Mouse (Mus musculus) hindbrain, embryonic 10.5 days (tissue): ENCODE measurements around the gene Gm21788. TPM values are rescaled to one million over a fixed set of nuclear protein-coding genes. Genes with fewer than 3 reads are reported as not detected.
"Not testable (repeated sequence)": the region's sequence is repeated elsewhere in the genome, so short reads cannot be mapped to it uniquely, and the experiment has no call there.

Experiments
- DNase-seq: peaks from one replicate; pipeline ENCODE4 v3.0.0-alpha.2; 2017; ENCODE audit warnings: low spot score
- H3K27ac ChIP-seq: fragments of 300-500 bp; sonication (generic); 2 replicates; pipeline ENCODE4 v1.5.1; 2016; ENCODE audit warnings: mild to moderate bottlenecking, moderate library complexity
- H3K27me3 ChIP-seq: fragments of 300-500 bp; sonication (generic); 2 replicates; pipeline ENCODE4 v1.6.1; 2016; ENCODE audit warnings: mild to moderate bottlenecking; ENCODE audit not compliant: poor library complexity, insufficient read depth, severe bottlenecking
- H3K36me3 ChIP-seq: fragments of 300-500 bp; sonication (generic); 2 replicates; pipeline ENCODE4 v1.6.1; 2016; ENCODE audit warnings: mild to moderate bottlenecking, moderate library complexity
- H3K4me1 ChIP-seq: fragments of 300-500 bp; sonication (generic); replicated peaks from 2 replicates; pipeline ENCODE4 v1.6.1; 2016; ENCODE audit warnings: mild to moderate bottlenecking
- H3K4me3 ChIP-seq: fragments of 300-500 bp; sonication (generic); 2 replicates; pipeline ENCODE4 v1.5.1; 2016; ENCODE audit warnings: mild to moderate bottlenecking, moderate library complexity
- H3K9me3 ChIP-seq: fragments of 300-500 bp; sonication (generic); 2 replicates; pipeline ENCODE4 v1.6.1; 2016; ENCODE audit warnings: mild to moderate bottlenecking, moderate library complexity
- WGBS: fragments of 180-500 bp; shearing (Covaris S2); methylation state at CpG from one replicate; pipeline ENCODE4 v1.1.7; 2016; 5-methylcytosine and 5-hydroxymethylcytosine counted together
- polyA plus RNA-seq: library from polyadenylated mRNA; unstranded; fragments of >200 nt; fragmentation: Nextera tagmentation; extraction: Ambion mirVana; gene quantifications from 2 replicates; pipeline ENCODE4 v1.2.1, GENCODE M21; 2016

Gene Gm21788
- not detected in 2 replicates for polyA plus RNA-seq

DNA sequence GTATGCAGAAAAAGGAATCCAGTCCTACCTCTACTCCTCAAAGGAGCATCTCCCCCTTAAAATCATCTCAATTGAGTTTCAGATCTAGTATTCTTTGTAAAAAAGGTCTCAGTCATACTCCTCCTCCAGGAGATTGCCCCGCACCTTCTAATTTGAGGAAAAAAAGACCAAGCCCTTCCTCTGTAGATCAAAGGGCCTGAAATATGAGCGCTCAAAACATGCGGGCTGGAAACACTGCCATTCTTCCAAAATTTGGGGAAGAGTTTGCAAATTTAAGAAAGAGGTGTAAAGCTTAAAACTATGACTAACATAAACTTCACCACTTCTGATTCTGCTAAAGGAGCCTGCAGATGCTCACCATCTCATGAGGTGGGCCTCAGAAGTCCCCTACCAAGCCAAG, at the start of gene Gm21788:
Gene Gm21788 (plus strand): TSS at position 301 of the 400 bp plus-strand sequence.
- H3K36me3 ChIP-seq, H3K27me3 ChIP-seq, H3K9me3 ChIP-seq, DNase-seq, H3K4me1 ChIP-seq, H3K4me3 ChIP-seq, H3K27ac ChIP-seq: not testable (repeated sequence)
- WGBS, result no CpG with 5 or more reads among the region's 3 CpGs

Other genes with a start within 250 kb of the Gm21788 start
- gene Gm21244, start 235.7 kb upstream of the Gm21788 start, polyA plus RNA-seq, result not detected in 2 replicates
- gene Gm28998, start 151.2 kb upstream of the Gm21788 start, polyA plus RNA-seq, result not detected in 2 replicates
- gene Gm20826, start 233.5 kb downstream of the Gm21788 start, polyA plus RNA-seq, result not detected in 2 replicates